Mouse (Mus musculus) MEL-GATA-1-ER (cell line): ENCODE measurements around the gene Rpl32.

ENCODE experiments used
- DNase-seq: peaks from one replicate; pipeline ENCODE4 v3.0.0-alpha.2; 2012; ENCODE audit warnings: low read depth; ENCODE audit errors: extremely low read depth

The Rpl32 gene

DNA sequence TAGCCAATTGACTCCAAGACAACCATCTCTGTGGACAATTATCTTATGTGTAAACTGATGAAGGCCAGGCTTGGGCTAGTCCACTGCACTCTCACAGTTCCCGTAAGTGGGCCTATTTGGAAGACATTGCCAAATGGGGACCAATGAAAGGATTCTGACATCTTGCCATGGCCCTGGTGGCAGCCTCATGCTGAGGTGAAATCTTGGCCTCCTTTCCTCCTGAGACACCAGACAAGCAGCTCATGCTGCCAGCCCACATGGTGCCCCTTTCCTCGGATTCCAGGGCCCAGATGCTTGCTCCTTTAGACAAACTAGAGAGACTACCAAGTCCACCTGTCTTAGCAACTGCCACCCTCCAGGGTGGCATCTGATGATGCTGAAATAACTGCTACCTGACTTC lies 9.6 kb upstream of the Rpl32 start:
- no peak for DNase-seq

DNA sequence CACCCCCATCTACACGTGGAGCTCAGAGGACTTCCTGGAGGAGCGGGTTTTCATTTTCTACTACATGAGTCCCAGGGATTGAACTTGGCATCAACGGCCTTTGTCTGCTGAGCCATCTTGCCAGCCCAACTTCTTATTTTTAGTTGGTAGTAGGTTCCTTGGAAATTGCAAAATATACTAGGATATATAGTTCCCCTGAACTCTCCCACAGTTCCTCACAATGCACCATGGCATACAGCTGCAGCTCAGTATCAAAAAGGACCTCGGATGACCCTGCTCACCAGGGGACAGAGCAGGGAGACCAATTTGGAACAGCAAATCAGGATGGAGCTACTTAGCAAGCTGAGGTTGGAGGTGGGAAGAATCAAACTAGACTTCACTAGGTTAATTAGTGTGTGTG lies 6.5 kb upstream of the Rpl32 start:
- no peak for DNase-seq

DNA sequence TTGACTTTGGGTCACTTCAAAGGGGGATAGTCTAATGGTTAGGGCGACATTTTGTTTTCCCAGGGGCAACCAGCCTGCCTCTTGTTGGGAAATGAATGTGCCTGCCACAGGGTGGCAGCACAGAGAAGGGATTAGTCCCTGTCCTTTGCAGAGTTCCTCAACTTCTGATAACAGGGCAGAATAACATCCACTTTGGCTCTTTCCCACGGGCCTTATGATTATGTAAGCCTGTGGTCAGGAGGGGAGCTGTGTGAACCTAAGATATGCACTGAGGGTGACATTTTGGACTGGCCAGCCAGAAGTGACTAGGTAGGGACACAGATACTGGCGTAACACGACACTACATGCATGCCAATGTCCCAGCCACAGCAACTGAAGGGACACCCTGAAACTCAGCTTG lies 5.6 kb upstream of the Rpl32 start:
- DNase-seq: peak; percentile 91

DNA sequence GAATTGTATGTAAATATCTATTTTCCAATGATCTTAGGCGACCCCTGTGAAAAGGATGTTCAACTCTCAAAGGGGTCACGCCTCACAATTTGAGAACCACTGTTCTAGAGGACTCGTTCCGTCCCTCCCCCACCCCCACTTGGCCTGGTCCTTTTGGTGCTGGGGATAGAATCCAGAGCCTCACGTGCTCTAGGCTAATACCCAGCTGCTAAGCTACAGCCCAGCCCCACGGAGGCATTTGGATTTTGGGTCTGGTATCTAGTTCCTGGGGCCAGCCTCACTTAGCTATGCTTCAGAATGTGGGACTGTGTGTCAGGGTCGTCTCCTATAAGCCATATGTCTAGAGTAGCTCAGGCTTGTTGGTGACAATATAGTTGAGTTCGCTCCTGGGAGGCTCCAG lies 3.1 kb upstream of the Rpl32 start:
- no peak for DNase-seq

DNA sequence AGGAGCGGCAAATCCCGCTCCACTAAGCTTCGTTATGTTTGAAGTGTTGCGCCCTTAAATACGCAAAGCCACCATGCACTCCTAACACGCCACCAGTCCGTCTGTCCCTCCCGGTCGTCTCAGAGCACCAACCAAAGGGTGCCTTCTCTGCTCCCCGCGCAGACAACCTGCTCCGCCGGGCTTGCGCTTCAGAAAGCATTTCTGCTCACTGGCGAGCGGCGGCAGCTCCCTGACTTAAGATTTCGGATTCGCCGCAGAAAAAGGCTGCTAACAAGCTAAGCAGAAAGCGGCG lies 405 bp downstream of the Rpl32 start:
- no peak for DNase-seq

DNA sequence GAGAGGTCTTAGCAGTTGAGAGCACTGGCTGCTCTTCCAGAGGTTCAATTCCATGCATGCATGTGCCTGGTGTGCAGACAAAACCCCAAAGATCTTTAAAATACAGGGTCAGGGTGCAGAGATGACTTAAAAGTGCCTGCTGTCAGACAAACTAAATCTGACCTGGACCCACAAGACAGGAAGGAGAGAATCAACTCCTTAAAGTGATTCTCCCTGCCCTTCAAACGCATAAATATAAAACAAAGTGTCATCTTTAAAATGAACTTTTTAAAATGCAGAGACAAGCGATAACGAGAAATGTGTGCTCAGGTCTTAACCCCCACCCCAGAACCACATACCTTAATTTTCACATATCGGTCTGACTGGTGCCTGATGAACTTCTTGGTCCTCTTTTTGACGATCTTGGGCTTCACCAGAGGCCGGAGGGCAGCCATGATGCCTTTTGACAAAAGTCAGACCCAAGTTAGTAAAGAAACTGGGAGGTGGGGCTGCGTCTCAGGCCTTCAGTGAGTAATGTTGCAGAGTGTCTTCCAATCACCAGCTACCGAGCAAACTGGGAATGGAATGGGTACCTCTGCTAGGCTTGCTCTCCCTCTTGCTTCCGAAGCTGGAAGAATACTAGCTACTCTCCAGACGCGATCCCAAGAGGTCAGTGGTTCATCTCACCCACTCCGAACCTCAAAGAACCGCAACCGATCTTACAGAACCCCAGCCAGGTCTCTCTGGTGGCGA lies 917 bp downstream of the Rpl32 start:
- no peak for DNase-seq

DNA sequence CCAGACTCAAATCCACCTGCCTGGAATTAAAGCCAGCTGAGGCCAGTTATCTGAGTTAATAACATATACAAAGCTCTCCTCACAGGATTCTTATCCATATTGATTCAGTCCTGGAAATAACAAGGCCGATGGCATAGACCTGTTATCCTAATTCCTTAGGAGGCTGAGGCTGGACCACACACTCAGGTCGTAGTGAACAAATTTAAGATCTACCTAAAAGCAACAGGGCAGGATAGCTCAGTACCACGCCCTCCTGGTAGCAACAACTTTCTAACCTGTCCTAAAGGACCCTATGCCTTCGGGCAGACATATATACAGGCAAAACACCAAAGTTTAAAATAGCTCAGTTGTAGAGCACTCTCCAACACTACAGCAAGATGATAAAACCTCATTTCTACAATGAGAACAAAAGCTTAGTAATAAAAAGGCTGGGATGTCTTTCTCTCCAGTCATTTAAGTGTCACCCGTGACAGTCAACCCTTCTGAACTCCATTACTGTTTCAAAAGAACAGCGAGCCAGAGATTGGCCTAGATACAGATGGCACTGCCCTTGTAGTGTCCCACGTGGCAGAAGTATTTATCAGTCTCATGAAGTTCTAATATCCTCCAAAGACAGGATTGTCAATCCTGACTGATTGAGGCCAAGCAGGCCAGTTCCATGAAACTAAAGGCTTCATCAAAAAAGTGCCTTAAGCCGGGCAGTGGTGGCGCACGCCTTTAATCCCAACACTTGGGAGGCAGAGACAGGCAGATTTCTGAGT lies 3.9 kb downstream of the Rpl32 start:
- DNase-seq: no peak

DNA sequence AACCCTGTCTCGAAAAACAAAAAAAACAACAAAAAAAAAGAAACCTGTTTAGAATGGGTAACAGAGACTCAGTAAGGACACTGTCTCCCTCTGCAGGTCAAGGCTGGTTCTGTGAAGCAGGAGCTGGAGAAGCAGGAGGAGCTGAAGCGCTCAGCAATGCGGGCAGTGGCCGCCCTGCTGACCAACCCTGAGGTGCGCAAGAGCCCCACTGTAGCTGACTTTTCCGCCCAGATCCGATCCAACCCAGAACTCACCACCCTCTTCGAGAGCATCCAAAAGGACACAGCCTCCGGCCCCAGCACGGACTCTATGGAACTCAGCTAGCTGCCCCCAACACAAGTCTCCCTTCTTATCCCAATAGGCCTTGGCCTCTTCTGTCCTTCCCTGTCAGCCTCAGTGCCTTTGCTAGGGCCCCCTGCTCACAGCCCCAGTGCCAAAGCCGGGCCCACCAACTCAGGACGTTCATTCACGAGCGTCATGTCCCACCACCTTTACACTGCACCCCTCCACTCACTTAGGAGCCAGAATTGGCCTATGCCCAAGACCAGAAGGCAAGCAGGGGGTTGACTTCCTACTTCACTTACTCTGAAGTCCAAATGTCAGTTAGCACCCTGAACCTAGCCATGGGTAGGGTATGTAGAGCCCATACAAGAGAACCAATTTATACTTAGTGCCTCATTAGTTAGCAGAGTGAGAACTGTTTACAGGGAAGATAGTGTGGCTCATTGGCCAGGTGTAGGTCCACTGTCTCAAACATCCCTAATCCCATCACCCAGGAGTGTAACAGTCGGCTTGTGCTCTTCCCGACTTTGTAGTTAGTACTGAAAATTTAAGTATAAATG lies 4.8 kb downstream of the Rpl32 start:
- DNase-seq: no peak

DNA sequence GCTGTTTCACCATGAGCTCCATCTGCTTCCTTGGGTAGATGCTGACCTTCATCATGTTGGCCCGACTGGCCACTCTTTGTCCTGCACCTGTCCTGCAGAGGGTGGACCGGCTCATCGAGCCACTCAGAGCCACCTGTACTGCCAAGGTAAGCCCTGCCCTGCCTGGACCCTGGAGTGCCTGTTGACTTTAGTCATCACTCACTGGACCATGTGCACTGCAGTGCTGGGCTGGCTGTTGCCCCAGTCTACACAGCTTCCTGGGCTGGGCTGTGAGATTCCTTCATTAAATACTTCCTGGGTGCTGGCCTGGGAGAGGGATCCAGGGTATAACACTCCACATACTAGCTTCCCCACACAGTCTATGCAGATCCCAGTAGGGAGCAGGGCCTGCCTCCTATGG lies 6.7 kb downstream of the Rpl32 start:
- no peak for DNase-seq

DNA sequence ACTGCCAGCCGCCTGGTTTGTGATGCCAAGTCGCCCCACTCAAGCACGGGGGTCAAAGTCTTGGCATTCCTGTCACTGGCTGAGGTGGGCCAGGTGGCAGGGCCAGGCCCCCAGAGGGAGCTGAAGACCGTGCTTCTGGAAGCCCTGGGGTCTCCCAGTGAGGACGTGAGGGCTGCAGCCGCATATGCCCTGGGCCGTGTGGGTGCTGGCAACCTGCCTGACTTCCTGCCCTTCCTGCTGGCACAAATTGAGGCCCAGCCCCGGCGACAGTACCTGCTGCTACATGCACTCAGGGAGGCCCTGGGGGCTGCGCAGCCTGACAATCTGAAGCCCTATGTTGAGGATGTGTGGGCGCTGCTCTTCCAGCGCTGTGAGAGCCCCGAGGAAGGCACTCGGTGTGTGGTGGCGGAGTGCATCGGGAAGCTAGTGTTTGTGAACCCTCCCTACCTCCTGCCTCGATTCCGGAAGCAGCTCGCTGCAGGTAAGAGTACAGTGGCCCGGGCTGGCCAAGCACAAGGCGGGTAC lies 15.8 kb downstream of the Rpl32 start:
- DNase-seq: no peak

DNA sequence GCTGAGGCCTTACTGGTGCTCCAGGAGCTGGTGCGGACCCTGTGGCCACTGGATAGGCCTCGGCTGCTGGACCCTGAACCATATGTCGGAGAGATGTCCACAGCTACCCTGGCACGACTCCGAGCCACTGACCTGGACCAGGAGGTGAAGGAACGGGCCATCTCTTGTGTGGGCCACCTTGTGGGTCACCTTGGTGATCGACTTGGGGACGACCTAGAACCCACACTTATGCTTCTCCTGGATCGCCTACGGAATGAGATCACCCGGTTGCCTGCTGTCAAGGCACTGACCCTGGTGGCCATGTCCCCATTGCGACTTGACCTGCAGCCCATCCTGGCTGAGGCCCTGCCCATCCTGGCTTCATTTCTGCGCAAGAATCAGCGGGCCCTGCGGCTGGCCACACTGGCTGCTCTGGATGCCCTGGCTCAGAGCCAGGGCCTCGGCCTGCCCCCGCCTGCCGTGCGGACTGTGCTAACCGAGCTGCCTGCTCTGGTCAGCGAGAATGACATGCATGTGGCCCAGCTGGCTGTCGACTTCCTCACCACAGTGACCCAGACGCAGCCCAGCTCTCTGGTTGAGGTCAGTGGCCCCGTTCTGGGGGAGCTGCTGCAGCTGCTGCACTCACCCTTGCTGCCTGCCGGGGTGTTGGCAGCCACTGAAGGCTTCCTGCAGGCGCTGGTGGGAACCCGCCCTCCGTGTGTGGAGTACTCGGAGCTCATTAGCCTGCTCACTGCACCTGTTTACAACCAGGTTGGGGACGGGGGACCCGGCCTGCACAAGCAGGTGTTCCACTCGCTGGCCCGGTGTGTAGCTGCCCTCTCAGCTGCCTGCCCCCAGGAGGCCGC lies 16.5 kb downstream of the Rpl32 start:
- no peak for DNase-seq

DNA sequence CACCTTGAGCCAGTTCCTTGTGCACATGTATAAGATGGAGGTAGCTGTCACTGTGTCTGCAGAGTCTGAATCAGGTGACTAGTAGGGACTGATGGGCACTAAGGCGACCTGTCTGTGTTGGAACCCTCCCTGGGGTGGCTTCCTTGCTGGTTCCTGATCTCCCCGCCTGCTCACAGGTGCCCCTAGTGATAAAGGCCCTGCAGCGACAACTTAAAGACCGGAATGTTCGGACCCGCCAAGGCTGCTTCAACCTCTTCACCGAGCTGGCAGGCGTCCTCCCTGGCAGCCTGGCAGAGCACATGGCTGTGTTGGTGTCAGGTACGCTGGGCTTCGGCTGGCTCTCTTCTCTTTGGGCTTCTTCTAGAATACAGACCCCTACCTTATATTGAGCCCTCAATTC lies 17.5 kb downstream of the Rpl32 start:
- no peak for DNase-seq

DNA sequence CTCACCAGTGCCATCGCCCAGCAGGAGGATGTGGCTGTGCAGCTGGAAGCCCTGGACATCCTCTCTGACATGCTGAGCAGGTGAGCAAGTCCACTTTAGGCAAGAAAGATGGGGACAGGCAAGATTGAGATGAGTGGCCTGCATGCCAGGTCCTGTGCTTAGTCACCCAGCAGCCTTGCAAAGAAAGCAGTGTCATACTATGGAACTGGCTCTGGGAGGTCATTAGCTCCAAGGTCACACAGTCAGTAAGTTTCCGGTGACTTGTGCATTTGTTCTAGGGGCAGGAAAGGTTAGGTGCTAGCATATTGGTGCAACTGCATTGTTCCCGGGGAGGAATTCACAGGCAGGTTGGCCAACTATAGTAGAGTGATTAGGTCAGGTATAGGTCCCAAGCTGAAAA lies 25.8 kb downstream of the Rpl32 start:
- no peak for DNase-seq

DNA sequence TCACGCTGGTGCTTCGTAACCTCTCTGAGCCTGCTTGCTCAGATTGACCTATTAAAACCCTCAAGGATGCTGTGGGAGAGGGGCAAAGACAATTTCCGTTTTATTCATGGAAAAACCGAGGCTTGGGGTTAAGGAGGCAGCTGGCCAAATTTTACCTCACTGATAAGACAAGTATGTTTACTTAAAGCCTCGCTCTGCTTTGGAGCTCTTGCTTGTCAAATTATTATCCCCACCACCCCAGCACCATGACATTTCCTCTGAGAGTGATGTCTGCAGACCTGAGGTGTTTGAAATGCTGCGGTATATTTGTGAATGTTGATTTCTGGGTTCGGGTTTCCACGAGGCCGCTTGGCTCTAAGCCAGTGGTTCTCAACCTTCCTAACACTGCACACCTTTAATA lies 32.2 kb downstream of the Rpl32 start:
- DNase-seq: peak; percentile 59

DNA sequence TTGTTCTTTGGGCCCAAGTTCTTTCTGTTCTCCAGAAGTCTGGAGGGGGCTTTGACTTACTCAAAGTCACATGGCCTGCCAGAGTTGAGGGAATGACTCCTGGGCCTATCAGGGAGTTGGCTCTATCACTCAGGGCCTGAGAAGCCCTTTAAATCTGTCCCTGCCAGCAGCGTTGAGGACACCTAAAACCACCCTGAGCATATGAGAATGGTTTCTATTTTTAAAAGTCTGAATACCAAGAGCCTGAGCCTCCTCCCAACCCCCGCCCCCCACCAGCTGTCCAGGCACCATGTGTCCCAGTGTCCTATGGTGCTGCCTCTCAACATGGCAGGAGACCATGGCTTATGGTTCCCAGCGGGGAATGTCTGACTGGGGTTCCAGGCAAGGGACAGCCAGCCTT lies 32.7 kb downstream of the Rpl32 start:
- no peak for DNase-seq

DNA sequence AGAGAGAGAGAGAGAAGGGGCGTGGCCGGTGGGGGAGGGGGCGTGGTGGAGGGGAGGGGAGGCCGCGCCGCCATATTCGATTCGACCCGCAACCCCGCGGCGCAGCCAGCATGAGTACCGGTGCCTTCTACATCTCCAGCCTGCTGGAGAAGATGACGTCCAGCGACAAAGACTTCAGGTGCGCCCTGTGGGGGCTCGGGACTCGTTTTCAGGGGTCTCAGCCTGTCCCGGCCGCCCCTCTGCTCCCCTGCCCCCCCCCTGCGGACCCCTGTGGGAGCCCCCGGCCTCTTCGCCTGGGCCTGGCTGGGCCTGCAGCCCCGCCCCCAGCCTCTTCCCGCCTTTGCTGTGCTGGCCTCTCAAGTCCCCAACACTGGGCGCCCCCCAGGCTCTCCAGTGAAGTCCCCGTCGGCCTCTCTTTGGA lies 34.0 kb downstream of the Rpl32 start, which contains the start of gene Cand2:
Cand2 (plus strand) TSS at position 38 of the 421 bp plus-strand sequence.
- no peak for DNase-seq

DNA sequence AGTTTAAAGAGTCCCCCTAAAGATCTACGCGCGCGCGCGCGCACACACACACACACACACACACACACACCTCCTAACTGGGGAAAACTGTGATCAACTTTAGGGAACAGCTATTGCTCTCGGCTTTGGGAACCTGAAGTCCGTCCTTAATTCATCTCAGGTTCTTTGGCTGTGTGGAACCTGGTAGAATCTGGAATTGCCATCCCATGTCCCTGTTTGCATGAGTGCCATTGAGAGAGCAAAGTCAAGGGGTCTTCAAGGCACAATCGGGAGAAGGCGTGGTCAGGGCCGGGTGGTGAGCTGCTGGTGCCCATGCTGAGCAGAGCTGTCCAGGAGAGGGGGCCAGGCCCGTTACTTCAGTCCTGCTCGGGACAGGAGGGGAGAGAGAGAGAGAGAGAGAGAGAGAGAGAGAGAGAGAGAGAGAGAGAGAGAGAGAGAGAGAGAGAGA lies 34.6 kb downstream of the Rpl32 start:
- DNase-seq: peak; percentile 55

DNA sequence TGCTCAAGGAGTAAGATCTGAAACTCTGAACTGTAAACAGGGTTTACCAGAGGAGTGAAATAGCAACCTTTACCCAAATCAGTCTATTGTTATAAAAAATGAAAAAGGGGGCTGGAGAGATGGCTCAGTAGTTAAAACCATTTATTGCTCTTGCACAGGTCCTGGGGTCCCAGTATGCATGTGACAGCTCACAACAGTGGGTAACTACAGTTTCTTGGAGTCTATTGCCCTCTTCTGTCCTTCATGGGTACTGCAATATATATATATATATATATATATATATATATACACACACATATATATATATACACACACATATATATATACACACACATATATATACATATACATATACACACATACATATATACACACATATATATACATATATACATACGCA lies 35.9 kb downstream of the Rpl32 start:
- no peak for DNase-seq

DNA sequence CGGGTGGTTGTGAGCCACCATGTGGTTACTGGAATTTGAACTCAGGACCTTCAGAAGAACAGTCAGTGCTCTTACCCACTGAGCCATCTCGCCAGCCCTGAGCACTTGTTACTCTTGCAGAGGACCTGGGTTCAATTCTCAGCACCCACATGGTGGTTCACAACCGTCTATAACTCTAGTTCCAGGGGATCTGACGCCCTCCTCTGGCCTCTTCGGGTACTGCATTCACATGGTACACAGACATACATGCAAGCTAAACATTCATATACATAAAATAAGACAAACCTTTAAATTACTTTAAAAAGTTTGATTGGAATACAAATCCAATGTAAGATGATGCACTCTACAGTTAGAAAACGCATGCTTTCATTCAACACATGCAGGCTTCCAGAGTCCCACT lies 36.3 kb downstream of the Rpl32 start:
- DNase-seq: no peak

DNA sequence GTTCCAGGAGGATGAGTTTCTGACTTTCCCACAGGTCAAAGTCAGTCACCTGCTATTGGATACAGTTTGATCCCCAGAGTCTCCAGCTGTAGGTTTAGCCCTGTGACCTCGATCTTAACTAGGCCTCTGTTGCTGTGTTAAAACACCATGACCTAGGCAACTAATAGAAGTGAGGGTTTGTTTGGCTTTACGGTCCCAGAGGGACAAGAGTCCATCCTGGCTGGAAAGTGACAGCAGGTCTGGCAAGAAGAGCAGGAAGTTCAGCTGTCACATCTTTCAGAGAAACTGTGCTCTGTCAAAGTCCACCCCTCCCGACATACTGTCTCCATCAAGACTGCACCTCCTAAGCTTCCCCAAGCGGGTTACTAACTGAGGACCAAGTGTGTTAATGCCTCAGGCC lies 37.7 kb downstream of the Rpl32 start:
- no peak for DNase-seq

DNA sequence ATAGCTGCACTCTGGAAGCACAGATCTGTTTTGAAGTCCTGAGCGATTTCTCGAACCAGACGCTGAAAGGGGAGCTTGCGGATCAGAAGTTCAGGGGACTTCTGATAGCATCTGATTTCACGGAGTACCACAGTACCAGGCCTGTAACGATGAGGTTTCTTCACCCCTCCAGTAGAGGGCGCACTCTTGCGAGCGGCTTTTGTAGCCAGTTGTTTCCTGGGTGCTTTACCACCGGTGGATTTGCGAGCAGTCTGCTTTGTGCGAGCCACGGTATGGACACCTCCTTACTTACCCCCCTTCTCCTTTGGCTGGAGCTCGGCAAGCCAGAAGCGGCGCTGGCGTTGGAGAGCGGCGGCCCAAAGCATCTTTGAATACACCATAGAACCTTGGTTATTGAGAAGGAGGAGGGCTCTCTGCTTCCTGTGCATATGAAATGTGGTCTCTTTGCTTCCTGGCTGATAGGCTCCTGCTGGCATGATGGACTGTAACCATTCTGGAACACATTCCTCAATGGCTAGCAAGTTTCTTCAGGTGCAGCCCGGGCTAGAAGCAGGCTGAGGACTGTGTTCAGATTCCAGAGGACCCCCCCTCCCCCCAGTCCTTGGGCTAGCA lies 38.4 kb downstream of the Rpl32 start:
- DNase-seq: no peak
